ENCODE assay signal across 8 mouse cellular contexts in genomic region chr16:94570361-94571041, GRCm38 (mm10). TPM values are rescaled to one million over a fixed set of nuclear protein-coding genes. Genes with fewer than 3 reads are reported as not detected.
DNase-seq lines count a peak whose midpoint lies in the region; ATAC-seq and TF ChIP-seq lines count a peak whose summit lies in the region.

No protein-coding gene starts in this region.

- peak overlapping the region; percentile 100 for H3K27ac ChIP-seq in hindbrain, embryonic 13.5 days
- peak overlapping the region; percentile 96 for H3K27ac ChIP-seq in left cerebral cortex, adult 2 months

- no peaks in the 10 kb centered on the region for H3K27me3 ChIP-seq in hindbrain, embryonic 13.5 days

- H3K9ac ChIP-seq in hindbrain, embryonic 13.5 days = peak overlapping the region; percentile 100

- no peaks in the 10 kb centered on the region for H3K36me3 ChIP-seq in hindbrain, embryonic 13.5 days

- H3K4me2 ChIP-seq in hindbrain, embryonic 13.5 days = peak overlapping the region; percentile 86

- ATAC-seq in hindbrain, embryonic 13.5 days (ENCODE audit: low FRiP score) = no peak; the same call in 1 of the 2 replicates

- TF ChIP-seq CTCF in left cerebral cortex, adult 2 months (IDR thresholded peaks at IDR 0.05) = no peak

- H3K4me3 ChIP-seq in hindbrain, embryonic 13.5 days = peak overlapping the region; percentile 99
- peak overlapping the region; percentile 89 for H3K4me3 ChIP-seq in left cerebral cortex, adult 2 months

- H3K4me1 ChIP-seq in hindbrain, embryonic 13.5 days (replicated peaks) = peaks cover 40% of the 10 kb centered on the region

- whole genome bisulfite sequencing in hindbrain, embryonic 13.5 days = under 1% methylated on average over 50 of the region's 88 CpGs

- intact Hi-C loops in left cerebral cortex, adult 2 months (cut with DNase I) = loop anchor here (2.0 kb wide), 1 partner anchor 30 kb away; no protein-coding TSS in a partner anchor

- H3K9me3 ChIP-seq in hindbrain, embryonic 13.5 days = no peaks in the 10 kb centered on the region

- peak; percentile 57 for DNase-seq in NIH3T3 (ENCODE audit: low read depth)
- DNase-seq in cerebellum, adult 9-11 months = peak; percentile 78
- peak; percentile 45 to 60 for DNase-seq in frontal cortex, postnatal 36 days (ENCODE audit: low spot score in 2 of 2)
- peak; percentile 49 to 63 for DNase-seq in left cerebral cortex, adult 2 months (ENCODE audit: extremely low spot score in 1 of 2, low spot score in 2 of 2)
- peak; percentile 75 to 80 for DNase-seq in lung, postnatal 4 days
- DNase-seq in right cerebral cortex, adult 18-20 months = peak; percentile 57
- peak; percentile 70 for DNase-seq in thymus, postnatal 4 days

RNA-seq across cellular contexts. Expression of gene Dyrk1a, which starts 0.7 kb away (rescaled TPM):
- polyA plus RNA-seq in hindbrain, embryonic 13.5 days (2015; fragmentation: Nextera tagmentation; extraction: Ambion mirVana) = 10.7 and 11.2 TPM in 2 replicates
- 10 to 100 TPM; 89.7 to 94.6 TPM for total RNA-seq in left cerebral cortex, adult 2 months (2021)

RNA-seq across cellular contexts. Expression of gene Vps26c, which starts 43.9 kb away (rescaled TPM):
- 83.3 and 85.2 TPM in 2 replicates for polyA plus RNA-seq in hindbrain, embryonic 13.5 days (2015; fragmentation: Nextera tagmentation; extraction: Ambion mirVana)
- total RNA-seq in left cerebral cortex, adult 2 months (2021) = 10 to 100 TPM; 30.5 to 35.4 TPM
